Mouse (Mus musculus) adrenal gland, postnatal 25 days (tissue): ENCODE data around the gene Trak1. TPM values are rescaled to one million over a fixed set of nuclear protein-coding genes. Genes with fewer than 3 reads are reported as not detected.
A peak's percentile ranks its signal among the peaks of the same experiment; 100 is the strongest.

Experiments used
- DNase-seq: peaks from one replicate; pipeline ENCODE4 v3.0.0; 2021; ENCODE audit warnings: mixed read lengths
- total RNA-seq: library from RNA; stranded (reverse); gene quantifications from 2 replicates; pipeline ENCODE4 v1.2.3, GENCODE M21; 2021

Trak1 gene
- total RNA-seq, 1 experiment from 2014 or later: 70.3 TPM

DNA sequence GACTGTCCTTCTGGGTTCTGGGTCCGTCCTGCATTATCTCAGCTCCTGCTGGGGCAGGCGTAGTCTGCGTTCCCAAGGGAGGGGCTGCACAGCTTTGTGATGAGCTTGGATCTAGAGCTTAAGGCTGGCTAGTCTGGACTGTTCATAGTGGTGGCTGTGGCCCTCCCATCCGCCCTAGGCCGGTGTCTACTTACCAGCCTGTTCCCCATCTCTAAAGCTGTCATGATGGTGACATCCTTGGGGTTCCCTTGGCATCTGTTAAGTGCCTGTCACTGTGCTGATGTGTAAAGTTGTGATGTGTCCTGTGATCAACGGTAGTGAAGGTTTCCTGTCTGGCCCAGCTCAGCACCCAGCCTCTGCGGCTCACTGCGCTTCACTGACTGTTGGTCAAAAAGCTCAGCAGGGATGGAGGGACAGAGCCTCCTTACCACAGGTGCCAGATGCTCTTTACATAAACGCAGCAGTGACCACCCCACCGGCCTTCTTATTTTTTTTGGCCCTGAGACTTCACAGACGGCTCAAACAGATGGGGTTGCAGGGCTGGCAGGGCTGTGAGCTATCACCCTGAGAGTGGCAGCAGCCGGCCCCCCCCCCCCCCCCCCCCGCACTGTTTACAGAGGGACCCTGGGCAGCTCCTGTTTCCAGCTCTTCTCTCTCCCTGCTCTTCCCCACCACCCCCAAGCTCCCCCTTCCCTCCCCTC lies 74.8 kb downstream of the Trak1 start:
- DNase-seq: no peak

DNA sequence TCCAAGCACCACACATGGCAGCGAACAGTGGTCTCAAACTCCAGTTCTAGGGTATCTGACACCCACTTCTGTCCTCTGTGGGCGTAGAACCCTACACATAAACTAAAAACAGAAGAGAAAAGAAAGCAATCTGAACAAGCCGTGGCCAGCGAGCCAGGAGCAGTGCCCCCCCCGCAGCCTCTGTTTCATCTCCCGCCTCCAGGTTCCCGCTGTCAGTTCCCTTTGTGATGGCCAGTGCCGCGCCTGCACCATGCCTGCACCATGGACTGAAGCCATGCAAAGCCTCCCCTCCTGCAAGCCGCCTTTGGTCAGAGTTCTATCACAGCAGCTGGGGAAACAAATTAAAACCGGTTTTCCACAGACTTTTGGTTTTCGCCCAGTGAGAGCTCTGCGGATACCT lies 75.8 kb downstream of the Trak1 start:
- DNase-seq: no peak

DNA sequence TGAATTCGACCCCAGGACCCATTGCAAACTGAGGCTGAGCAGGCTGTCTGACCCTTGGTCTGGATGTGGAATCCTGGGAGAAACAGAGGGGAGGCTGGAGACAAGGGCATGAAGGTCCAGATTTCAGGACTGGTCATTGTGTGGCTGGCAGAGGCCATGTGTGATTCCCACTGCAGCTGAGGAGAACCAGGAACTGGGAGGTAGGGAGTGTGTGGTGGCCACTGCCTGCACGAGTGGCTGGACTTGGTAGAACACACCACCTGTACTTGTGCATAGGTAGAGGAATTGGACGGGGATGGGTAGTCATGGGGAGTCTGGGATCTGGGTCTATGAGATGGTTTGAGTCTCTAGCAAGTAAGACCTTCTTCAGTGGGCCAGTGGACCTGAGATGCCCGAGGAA lies 76.2 kb downstream of the Trak1 start:
- DNase-seq: no peak

DNA sequence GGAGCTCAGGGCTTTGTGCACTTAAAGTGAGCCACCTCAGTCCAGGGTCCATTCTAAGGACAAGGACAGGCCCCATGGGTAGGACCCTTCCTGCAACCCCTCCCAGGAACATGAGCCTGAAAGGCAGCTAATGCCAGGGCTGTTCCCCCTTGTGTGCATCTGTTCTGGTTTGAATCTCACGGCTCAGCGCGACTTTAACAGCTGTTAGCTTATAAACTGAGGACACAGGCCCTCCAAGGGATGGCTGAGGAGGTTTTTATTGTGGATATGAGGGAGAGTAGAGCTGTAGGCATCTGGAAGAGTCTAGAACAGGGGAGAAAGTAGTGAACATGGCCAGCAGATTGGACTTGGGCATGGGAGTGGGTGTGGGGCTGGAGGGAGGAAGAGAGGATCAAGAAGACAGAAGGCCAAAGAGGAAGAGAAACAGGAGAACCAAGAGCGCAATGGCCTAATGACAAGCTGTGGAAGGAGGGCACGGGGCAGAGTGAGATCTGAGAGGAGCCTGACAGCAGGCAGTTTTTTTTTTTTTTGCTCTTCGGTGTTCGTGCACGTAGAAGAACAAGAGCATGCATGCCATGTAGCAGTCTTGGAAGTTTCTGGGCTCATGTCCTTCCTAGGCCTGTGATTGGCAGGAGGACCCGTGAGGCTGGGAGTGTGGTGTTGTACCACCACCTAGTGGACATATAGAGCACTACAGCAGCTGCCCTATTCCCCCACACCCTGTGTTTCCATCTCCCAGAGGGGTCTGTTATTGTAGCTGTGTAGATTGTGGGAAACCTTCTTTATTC lies 77.0 kb downstream of the Trak1 start:
- DNase-seq: no peak

DNA sequence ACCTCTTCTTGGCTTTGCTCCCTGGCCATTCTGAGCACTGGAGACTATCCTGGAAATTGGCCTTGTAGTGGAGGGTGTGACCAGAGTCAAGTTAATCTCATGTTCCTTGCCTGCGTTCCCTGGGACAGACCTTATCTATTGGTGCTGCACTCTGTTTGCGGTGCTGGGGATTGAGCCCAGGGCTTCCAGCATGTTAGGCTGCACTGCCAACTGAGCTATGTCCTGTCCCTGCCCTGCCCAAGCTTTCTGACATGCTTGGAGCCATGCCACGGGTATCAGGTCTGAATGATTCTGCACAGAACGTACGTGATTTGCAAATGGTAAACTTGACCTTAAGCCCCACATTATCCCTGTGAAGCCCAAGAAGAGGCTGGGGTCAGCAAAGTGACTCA lies 77.6 kb downstream of the Trak1 start:
- DNase-seq: no peak

DNA sequence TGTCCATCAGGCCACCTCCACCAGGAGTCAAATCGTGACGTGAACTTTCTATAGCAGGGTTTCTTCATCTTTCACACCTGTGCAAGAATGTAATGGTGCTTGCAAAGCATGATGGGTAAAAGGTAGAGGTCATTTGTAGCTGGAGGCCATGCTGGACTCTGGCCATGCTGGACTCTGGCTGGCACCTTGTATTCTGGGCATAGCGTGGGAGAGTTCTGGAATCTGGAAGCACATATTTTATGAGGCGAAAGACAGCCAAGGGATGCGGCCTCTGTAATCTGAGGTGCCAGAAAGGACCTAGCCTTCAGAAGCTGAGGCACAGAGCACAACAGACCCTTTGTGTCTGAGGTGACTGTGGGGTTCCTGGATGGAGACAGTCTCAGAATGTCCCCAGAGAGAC lies 78.8 kb downstream of the Trak1 start:
- no peak for DNase-seq

DNA sequence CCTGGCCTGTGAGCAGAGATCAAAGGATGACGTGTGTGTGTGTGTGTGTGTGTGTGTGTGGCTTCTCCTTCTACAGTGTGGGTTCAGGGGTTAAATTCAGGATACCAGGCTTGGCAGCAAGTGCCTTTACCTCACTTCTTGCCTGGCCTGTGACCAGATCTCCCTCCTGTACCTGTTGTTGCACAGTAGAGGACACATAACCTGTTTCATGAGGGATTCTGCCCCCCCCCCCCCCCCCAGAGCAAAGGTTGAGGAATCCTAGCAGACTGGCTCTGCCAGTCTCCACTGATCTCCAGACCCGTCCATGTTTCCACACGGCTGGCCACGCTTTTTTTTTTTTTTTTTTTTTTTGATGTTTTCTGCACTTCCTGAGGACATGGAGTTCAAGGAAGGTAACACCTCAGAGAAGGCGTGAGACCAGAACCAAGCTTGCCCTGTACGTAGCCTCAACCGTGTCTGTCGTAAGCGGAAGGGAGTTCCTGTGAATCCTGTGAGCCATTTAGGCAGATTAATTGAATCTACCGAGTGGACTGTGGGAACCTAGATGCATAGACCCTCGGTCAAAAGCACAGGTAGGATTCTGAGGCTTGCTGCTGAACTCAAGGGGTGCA lies 83.1 kb downstream of the Trak1 start:
- DNase-seq: no peak

DNA sequence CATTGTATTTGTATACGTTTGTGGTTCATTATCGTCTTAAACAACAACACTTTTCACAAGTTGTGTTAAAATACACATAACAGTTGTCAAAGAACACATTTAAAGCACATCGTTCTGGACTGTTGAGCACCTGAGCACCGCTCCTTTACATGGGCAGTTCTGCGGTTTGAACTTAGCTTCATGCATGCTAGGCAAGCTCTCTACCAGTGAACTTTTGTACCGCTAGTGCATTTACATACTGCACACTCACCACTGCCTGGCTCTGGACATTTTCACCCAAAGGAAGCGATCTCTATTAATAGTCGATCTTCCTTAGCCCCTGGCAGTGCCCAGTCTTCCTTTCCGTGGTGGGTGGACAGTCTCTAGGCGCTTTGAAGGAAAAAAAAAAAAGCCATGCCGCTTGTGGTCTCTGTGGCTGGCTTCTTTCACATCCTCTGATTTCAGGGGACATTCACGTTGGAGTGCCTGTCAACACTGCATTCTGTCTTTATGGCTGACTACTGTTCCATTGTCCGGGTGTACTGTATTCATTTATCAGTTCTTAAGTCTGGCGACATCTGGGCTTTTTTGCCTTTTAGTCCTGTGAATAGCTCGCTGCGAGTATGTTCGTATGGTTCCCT lies 84.5 kb downstream of the Trak1 start:
- no peak for DNase-seq

DNA sequence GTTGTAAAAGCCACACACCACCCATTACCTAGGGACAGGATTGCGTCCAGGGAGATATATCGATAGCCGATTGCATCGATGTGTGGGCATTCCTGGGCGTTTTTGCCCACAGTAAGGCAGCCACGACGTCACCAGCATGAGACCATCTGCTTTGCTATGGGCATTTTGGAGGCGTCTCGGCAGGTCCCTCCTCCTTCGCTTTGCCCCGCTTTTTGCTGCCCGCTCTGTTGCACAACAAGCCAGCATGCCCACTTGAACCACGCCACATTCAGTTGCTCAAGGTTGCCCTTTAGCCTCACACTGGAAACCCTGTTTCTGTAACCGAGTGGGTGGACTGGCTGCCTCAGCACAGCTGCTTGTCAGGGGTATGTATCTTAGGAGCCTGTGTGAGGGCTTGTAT lies 85.3 kb downstream of the Trak1 start:
- DNase-seq: no peak

DNA sequence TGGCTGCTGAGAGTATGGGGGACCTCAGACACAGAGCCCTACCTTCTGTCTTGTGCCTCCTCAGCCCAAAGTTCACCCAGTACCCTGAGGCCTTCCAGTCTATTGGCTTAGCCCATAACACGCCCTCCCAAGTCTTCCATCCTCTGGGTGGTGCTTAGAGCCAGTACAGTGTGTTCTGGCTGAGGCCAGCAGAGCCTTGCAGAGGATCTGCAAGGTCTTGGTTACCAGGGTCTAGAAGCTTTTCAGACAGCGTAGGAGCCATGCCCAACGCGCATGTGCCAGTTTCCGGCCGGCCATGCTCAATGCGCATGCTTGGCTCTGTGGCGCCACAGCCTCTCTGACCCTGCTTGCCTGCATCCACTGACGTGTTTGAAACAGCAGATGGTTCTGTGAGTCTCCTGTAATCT lies 85.9 kb downstream of the Trak1 start:
- peak; percentile 52 for DNase-seq

DNA sequence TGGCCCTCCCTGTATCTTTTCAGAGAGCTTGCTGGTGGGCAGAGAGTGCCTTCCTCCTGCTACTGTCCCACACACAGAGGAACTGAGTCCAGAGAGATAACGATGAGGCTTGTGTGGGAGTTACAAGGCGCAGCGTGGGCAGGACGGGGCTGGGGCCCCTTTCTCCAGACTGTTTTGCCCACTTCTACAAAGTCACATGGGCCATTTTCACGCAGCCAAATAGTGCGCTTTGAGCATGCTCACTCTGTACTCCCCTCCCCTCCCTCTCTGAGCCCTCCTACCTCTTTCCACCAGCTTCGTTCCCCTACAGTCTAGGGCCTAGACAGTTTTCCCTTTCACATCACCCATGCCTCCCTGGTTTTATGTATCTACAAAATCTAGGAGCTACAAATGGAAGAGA lies 87.3 kb downstream of the Trak1 start:
- DNase-seq: no peak

DNA sequence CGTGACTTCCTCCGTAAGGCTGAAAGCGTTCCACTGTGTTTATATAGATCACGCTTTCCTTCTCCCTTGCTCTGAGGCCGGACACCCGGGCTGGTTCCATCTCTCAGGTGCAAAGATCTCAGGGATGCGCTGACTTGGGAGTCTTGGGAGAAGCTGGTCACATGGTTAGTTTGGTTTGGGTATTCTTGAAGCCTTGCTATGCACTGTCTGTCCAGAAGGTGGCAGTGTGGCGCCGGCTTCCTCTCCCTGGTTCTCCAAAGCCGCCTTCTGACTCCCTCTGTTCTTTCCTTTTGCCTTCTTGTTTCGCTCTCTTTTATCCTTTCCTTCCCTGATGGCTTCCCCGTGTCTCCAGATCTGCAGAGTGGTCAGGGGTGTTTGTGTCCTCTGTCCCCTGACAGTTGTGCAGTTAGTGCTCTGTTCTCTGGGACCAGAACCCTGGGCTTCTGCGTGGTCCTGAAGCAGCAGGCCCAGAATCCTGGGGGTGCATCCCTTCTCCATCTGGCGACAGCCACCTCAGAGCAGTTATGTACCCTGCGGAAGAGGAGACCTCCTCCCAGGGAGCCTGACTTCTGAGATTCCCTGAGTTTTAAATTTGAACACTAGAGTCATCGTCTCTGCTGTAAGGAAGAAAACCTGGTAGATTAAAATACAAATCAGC lies 87.9 kb downstream of the Trak1 start:
- DNase-seq: peak; percentile 73

DNA sequence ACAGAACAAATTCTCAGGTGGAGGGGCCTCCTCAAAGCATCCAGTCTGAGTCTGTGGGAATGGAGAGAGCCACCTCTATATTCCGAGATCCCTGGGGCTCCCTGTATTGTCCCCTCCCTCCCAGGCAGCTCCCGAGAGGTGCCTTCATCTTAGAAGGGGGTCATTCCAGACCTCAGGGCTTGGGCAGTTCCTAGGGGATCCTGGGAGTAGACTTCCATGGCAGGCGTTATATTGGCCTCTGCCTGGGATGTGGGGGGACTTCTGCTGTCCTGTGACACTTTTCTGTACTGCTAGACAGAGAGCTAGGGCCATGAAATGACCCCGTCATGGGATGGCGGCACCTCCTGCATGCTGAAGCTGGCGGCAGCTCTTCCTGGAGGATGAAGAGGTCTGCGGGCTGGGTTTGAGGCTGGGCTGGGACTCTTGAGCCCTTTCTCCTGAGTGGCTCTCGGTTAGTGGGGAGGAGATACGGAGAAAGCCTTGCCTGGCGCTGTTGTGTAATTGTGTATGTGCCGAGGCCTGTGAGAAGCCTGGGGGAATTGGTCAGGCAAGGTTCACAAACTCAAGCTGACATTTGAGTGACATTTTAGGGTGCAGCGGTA lies 88.5 kb downstream of the Trak1 start:
- DNase-seq: no peak

DNA sequence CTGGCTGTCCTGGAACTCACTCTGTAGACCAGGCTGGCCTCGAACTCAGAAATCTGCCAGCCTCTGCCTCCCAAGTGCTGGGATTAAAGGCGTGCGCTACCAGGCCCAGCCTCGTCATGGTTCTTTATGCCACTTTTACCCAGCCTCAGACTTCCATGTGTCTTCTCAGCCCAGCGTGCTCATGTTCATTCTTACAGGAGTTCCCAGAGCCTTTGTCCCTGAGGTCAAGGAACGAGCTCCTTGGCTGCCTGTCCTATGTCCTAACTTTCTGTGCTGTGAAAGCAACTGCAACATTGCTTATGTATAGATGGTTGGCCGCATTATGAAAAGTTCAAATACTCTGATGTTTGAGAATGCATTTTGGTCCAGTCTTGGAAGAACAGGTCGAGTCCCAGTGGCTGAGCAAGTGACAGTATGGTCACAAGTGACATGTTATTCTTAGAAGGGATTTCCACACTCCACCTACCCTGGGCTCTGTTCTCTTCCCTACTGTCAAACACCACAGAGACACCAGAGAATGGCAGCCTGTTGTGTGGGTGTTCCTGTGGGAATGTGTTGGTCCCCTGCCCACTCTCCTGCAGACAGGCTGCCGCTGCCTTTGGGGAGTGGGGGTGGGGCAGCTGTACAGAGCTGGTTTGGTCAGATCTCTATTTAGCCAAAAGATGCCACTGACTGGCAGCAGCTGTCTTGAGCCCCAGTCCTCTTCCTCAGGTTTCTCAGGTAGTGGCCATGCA lies 90.4 kb downstream of the Trak1 start:
- DNase-seq: no peak

DNA sequence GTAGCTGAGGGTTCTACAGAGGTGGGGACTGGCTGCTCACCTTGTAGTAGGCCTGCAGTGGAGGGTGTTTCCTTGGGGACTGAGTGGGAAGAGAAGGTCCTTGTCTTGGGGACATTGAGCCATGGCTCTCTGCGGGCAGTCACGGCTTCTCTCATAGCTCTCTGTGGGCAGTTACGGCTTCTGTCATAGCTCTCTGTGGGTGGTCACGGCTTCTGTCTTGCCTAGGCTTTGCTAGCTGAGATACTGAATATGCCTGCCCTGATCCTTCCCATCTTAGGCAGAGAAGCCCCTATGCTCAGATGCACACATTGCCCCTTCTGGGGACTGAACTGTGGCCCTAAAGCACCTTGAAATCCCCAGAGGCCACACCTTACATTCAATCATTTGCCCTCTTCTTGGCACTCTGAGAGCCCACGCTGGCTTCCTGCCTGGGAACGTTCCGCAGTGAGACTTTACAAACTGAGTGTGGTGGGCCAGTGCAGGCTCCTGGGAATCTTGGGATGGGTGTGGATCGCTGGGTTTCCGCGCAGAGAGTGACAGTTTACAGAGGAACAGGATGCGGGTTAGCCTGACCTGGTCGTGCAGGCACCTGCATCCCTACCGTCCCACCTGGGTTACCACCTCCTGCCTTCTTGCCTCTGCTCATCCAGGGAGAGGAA lies 91.1 kb downstream of the Trak1 start:
- no peak for DNase-seq

DNA sequence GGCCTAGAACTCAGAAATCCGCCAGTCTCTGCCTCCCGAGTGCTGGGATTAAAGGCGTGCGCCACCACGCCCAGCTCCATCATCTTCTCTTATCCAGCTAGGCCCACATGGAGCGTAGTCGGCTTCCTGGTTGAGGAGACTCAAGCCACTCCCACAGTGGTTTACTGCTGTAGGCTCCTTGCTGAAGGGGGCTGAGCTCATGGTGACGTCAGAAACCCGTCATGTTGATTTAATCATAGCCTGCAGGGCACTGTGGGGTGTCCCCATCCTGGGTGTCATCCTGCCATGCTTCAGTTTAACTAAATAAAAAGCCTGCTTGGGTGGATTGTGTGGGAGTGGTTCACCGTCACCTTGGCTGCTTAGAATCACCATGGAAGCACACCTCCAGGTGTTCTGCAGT lies 92.0 kb downstream of the Trak1 start:
- no peak for DNase-seq

DNA sequence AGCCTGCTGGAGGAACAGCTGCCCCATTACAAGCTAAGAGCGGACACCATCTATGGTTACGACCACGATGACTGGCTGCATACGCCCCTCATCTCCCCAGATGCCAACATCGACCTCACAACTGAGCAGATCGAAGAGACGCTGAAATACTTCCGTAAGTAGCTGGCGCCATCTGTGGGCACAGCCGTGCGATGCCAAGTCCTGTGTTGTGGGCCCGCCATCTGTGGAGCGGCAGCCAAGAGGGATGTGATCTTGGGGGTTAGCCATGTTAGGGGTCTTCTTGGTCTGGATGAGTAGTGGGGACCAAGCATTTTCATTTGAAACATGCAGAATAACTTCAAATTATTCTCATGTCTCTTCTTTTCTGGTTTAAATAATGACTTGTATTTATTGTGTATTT lies 94.6 kb downstream of the Trak1 start:
- DNase-seq: no peak

DNA sequence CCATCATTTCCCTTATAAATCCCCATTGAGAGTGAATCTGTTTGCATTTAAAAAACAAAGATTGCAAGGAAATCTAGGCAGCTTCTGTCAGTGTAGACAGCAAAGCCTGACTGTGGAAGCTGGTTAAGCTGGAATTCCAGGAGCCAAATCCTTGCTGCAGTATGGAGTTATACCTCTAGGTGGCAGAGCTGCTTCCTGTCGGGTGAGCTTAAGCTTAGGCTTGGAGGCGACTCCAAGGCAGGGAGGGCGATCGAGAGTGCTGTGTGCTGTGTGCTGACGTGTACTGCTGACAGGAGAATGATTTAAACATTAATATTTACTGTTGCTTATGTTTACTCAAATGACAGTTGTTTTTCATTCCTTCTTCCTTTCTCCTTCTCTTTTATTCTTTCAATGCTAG lies 95.1 kb downstream of the Trak1 start:
- peak; percentile 57 for DNase-seq

DNA sequence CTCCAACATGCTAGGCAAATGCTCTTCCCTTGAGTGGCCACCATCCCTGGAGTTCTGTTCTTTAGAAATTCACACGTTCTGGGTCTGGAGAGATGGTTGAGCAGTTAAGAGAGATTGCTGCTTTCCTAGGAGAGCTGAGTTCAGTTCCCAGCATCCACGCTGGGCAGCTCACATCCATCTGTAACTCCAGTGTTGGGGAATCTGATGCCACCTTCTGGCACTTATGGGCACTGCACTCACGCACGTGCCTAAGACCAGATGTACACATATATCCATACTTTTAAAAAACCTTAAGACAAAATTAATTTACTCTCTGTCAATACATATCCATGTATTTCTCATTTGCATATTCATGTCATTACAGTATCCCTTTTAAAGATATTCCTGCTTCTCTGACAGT lies 95.8 kb downstream of the Trak1 start:
- DNase-seq: no peak

DNA sequence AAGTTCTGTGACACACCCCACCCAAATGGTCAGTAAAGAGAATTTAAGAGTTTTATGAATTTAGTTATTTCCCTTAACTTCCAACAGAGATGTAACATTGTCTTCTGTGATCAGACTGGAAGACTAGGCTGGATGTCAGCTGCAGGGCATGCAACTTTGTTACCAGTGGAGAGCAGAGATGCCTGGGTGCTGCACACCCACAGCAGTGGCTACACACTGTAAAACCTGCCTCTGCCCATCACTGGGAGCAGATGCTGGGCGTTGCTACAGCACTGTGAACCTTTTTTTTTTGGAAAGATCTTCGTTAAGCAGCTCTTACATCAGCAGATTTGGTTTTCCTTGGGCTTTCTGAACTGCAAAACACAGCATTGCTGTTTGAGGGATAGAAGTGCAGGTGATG lies 97.6 kb downstream of the Trak1 start:
- DNase-seq: no peak

DNA sequence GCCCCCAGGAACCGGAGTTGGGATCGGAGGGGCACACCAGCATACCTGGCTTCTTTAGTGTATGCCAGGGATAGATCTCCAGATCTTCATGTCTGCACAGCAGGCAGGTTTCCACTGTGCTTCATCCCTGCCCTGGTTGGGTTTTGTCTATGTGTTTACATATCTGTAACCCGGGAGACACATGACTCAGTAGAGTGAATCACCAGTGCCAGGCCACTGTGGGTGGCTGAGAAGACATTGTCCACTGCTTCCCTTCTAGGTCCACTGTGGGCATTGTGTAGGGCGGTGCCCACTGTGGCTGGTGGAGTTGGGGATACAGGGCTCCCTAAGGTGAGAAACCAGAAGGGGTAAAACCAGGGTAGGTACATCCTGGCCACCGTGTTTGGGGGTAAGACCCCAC lies 98.5 kb downstream of the Trak1 start:
- no peak for DNase-seq
